Mouse (Mus musculus) forelimb bud, embryonic 11.5 days (tissue): ENCODE measurements around the gene Tceanc.

Experiments
- DNase-seq: peaks from one replicate; pipeline ENCODE4 v3.0.0-alpha.2; 2012; ENCODE audit warnings: low read depth, low spot score

The Tceanc gene

DNA sequence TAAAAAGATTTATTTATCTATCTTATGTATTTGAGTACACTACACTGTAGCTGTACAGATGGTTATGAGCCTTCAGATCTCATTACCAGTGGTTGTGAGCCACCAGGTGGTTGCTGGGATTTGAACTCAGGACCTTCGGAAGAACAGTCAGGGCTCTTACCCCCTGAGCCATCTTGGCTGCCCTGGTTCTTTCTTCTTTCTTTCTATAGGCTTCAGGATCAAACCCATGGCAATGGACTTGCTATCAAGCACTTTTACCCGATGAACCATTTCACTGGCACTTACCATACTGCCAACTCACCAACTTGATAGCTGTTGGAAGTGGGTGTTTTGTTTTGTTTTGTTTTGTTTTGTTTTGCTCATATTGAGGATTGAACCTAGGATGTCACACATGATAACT lies 23.3 kb downstream of the Tceanc start:
- DNase-seq, result no peak

- DNase-seq, result peak; percentile 90
Measured at GRCm38 (mm10) chrX:166479365-166479983, 38.9 kb downstream of the Tceanc start, which contains the start of gene Rab9. TSS of gene Rab9 (minus strand) at chrX:166479867.

- DNase-seq, result no peak
Measured at GRCm38 (mm10) chrX:166478631-166479364, 39.6 kb downstream of the Tceanc start.

DNA sequence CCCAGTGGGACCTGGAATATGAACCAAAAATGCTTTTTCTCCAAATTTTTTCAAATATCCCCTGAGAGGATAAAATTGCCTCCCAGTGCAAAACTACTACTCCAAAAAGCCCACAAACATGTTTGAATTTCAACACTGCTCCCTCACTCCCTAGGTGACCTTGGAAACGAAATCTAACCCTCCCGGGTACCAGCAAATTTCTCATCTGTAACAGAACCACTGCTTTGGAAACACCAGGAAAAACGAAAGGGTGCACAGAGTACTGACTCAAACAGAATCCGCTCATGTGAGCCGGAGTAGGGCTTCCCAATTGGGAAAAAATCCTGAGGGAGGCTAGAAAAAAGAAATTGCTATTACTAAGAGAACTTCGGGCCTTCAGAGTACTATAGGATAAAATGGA lies 41.0 kb downstream of the Tceanc start:
- no peak for DNase-seq

DNA sequence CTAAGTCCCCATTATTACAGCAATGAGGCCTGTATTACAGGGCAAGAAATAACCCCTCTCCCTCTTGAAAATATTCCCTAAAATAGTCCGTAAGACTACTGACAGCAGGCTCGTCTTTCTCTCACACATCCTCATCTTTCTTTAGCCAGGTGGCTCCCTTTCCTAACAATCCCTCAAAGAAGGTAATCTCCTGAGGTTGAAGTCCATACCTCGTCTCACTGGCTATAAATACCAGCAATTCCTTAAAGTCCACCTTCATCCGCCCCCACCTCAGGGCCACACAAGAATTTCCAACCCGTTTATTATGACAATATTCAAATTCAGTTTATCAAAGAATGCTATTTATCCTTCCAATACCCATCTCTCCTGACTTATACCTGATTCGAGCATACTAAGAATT lies 45.8 kb downstream of the Tceanc start:
- DNase-seq, result no peak

DNA sequence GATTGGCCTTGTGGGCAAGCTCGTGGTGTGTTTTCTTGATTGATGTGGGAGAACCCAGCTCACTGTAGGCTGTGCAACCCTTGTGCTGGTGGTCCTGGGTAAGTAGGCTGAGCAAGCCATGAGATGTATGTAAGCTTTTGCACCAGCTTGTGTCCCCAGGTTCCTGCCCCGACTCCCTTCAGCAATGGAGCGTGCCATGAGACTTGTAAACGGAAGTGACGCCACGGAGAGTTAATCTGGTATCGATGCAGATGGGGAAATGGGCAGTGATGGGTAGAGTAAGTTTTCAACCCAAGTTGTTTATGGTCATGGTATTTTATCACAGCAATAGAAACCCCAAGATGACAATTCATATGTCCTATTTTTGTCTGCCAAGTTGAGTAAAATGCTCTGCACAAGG lies 50.0 kb downstream of the Tceanc start:
- DNase-seq, result no peak

GRCm38 (mm10) chrX:166455525-166455924 lies 62.8 kb downstream of the Tceanc start:
- DNase-seq, result no peak

GRCm38 (mm10) chrX:166454331-166454730 lies 64.0 kb downstream of the Tceanc start:
- no peak for DNase-seq

DNA sequence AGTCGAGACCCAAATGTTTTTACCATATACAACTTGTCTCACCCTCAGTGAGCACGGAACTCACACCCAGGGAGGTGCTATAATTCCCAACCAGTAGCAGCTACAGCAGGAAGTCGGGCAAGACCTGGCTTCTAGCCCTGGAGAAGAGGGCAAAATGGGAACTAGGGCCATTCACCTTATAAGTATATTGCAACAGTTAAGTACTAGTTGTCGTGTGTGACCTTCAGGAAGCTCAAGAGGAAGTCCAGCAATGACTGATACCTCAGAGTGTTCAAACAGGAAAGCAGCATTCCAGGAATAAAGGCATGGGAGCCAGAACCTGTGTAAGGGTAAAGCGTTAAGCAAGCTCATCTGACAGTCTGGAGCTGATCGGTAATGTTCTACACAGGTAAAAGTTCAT lies 64.8 kb downstream of the Tceanc start:
- DNase-seq, result no peak
